Mouse (Mus musculus) intestine, postnatal 0 days (tissue): ENCODE measurements around the gene Rps6ka3. TPM values are rescaled to one million over a fixed set of nuclear protein-coding genes. Genes with fewer than 3 reads are reported as not detected.

Source experiments
- ATAC-seq: fragments of 200-750 bp; cut with Nextera tagmentation; 2 replicates; pipeline ENCODE4 v1.8.0; 2017; ENCODE audit warnings: mild to moderate bottlenecking, moderate TSS enrichment, moderate library complexity
- H3K27ac ChIP-seq: fragments of 300-500 bp; sonication (generic); 2 replicates; pipeline ENCODE4 v1.5.1; 2014; ENCODE audit warnings: mild to moderate bottlenecking, low read depth, low read length, moderate library complexity
- H3K27me3 ChIP-seq: fragments of 300-500 bp; sonication (generic); replicated peaks from 2 replicates; pipeline ENCODE4 v1.6.1; 2014; ENCODE audit warnings: low read length, mixed read lengths; ENCODE audit not compliant: control insufficient read depth, insufficient read depth
- H3K36me3 ChIP-seq: fragments of 300-500 bp; sonication (generic); 2 replicates; pipeline ENCODE4 v1.6.1; 2014; ENCODE audit warnings: mild to moderate bottlenecking, moderate library complexity; ENCODE audit not compliant: control insufficient read depth, insufficient read depth
- H3K4me1 ChIP-seq: fragments of 300-500 bp; sonication (generic); replicated peaks from 2 replicates; pipeline ENCODE4 v1.6.1; 2014; ENCODE audit warnings: antibody characterized with exemption, low read length, mixed read lengths; ENCODE audit not compliant: control insufficient read depth, insufficient read depth
- H3K4me2 ChIP-seq: fragments of 300-500 bp; sonication (generic); replicated peaks from 2 replicates; pipeline ENCODE4 v1.6.1; 2014; ENCODE audit warnings: low read depth, mild to moderate bottlenecking, moderate library complexity
- H3K4me3 ChIP-seq: fragments of 300-500 bp; sonication (generic); 2 replicates; pipeline ENCODE4 v1.5.1; 2014; ENCODE audit warnings: low read depth, low read length
- H3K9ac ChIP-seq: fragments of 300-500 bp; sonication (generic); 2 replicates; pipeline ENCODE4 v1.6.1; 2014; ENCODE audit warnings: mild to moderate bottlenecking, low read depth, low read length
- H3K9me3 ChIP-seq: fragments of 300-500 bp; sonication (generic); 2 replicates; pipeline ENCODE4 v1.6.1; 2016; ENCODE audit warnings: mixed run types; ENCODE audit not compliant: control insufficient read depth
- CTCF ChIP-seq: sonication (generic); IDR thresholded peaks from 2 replicates; pipeline ENCODE4 v1.5.1; 2016; ENCODE audit warnings: low read depth, mild to moderate bottlenecking, control low read depth, antibody characterized with exemption, moderate library complexity
- WGBS: fragments of 180-500 bp; shearing (Covaris S2); extraction: QIAGEN DNeasy Blood & Tissue Kit; methylation state at CpG from one replicate; pipeline ENCODE4 v1.1.7; 2014; 5-methylcytosine and 5-hydroxymethylcytosine counted together
- polyA plus RNA-seq: library from polyadenylated mRNA; unstranded; fragments of >200 nt; fragmentation: Nextera tagmentation; extraction: Ambion mirVana; gene quantifications from 2 replicates; pipeline ENCODE4 v1.2.1, GENCODE M21; 2015

Gene Rps6ka3
- polyA plus RNA-seq, 1 experiment from 2014 or later: 4.9 TPM

- Histone ChIP-seq H3K4me3 (no peak overlapping the region), H3K36me3 (no peaks in the 10 kb centered on the region), H3K4me1 (no peaks in the 10 kb centered on the region), H3K9me3 (no peaks in the 10 kb centered on the region), H3K4me2 (no peak overlapping the region), H3K9ac (no peak overlapping the region), H3K27me3 (no peaks in the 10 kb centered on the region), H3K27ac (no peak overlapping the region)
- WGBS: 71% methylated on average over 11 of the region's 11 CpGs
- TF ChIP-seq CTCF: no peak
- no peak for ATAC-seq
Measured at GRCm38 (mm10) chrX:159302349-159303311, 92.5 kb downstream of the Rps6ka3 start.

- no peak overlapping the region for H3K27ac ChIP-seq
- no peak overlapping the region for H3K4me2 ChIP-seq
- peaks cover 3% of the 10 kb centered on the region; the same call in 1 of the 2 replicates for H3K36me3 ChIP-seq
- H3K4me3 ChIP-seq: no peak overlapping the region
- no peaks in the 10 kb centered on the region for H3K27me3 ChIP-seq
- no peak overlapping the region for H3K9ac ChIP-seq
- 74% methylated on average over 7 of the region's 7 CpGs for WGBS
- no peaks in the 10 kb centered on the region for H3K9me3 ChIP-seq
- ATAC-seq: no peak
- TF ChIP-seq CTCF: no peak
- H3K4me1 ChIP-seq: no peaks in the 10 kb centered on the region
Measured at GRCm38 (mm10) chrX:159315293-159315692, 105.2 kb downstream of the Rps6ka3 start.

DNA sequence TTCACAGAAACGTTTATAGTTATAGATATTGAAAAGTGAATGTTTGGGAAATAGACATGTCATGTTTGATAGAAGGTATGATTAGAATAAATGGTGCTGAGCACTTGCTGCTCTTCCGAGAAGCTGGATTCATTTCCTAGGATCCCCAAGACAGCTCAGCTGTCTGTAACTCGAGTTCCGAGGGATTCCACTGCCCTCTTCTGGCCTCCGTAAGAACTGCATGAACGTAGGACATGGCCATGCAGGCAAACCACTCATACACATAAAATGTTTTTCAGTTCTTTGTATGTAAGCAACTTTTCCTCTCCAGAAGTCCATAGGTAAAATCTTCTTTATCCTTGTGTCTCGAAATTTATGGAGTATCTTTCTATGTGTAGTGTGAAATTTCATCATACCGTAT is 111.2 kb downstream of the Rps6ka3 start:
- Histone ChIP-seq H3K4me2 (no peak overlapping the region), H3K27ac (no peak overlapping the region), H3K9ac (no peak overlapping the region), H3K9me3 (no peaks in the 10 kb centered on the region), H3K36me3 (peaks cover 2% of the 10 kb centered on the region; the same call in 1 of the 2 replicates), H3K27me3 (no peaks in the 10 kb centered on the region), H3K4me1 (no peaks in the 10 kb centered on the region), H3K4me3 (no peak overlapping the region)
- WGBS: 31% methylated on average over 8 of the region's 8 CpGs
- no peak for ATAC-seq
- peak; percentile 77 for TF ChIP-seq CTCF

DNA sequence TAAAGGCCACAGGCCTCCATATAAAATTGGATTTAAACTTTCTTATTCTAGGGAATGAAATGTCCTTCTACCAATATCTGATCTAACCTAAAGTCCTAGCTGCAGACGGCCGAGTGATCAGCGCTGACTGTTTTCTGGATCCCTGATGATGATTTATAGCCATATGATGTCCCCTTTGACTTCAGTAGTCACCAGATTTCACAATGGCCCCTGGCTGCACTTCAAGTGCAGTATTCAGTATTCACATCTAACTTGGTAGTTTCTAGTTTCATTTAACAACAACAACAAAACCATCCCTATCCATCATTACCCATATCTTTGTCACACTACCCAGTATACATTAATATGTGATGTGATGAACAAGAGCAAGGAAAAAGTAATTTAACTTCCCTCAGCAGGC is 154.4 kb downstream of the Rps6ka3 start:
- Histone ChIP-seq H3K36me3 (no peaks in the 10 kb centered on the region), H3K4me2 (no peak overlapping the region), H3K27me3 (no peaks in the 10 kb centered on the region), H3K27ac (no peak overlapping the region), H3K4me3 (no peak overlapping the region), H3K9ac (no peak overlapping the region), H3K9me3 (no peaks in the 10 kb centered on the region), H3K4me1 (no peaks in the 10 kb centered on the region)
- ATAC-seq: no peak
- no peak for TF ChIP-seq CTCF
- WGBS: 81% methylated on average over 3 of the region's 3 CpGs

DNA sequence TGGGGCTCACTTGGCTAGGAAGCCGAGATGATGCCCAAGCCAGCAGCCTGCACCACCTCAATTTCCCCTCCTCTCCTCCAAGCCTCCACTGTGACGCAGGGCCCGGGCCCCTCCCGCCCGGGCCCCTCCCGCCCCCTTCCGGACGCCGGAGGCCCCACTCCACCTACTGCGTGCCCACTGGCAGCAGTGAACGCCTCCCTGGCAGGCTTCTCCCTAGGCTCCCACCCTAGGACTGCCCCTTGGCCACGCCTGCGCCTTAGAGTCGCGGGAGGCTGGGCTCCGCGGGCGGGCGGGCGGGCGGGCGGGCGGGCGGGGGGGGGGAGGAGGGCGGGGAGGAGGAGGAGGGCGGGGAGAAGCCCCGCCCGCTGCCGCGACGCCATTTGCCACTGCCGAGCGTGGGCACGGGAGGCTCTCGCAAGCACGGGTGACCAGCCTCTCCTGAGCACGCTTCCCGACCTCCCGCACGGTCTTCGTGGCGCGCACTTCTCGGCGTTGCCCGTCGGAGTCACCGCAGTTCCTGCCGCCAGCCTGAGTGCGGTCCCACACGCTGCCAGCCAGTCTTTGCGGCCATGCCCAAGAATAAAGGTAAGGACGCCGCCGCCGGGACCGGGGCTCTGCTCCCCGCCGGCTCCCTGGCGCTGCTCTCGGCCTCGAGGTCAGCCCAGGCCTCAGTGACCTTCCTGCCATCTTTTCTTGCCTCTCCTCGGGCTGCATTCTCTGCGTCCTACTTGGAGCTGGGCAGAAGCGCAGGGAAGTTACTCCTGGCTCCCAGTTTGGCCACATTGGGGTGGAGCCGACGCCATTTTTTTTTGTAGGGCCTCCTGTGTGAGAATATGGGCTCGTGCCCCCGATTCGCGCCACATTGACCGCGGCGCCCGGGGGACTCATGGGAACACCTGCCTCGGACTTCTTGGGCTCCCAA is 162.0 kb downstream of the Rps6ka3 start, which contains the start of gene Eif1ax:
Gene Eif1ax, plus strand, starts transcription at position 348 of the 922 bp plus-strand sequence.
- Histone ChIP-seq H3K9ac (peak within 1 kb of the TSS; percentile 70), H3K27ac (peak within 1 kb of the TSS; percentile 64), H3K4me3 (peak within 1 kb of the TSS; percentile 64), H3K9me3 (no peaks in the 10 kb centered on the region), H3K4me1 (no peaks in the 10 kb centered on the region), H3K4me2 (peak within 1 kb of the TSS; percentile 60), H3K36me3 (no peaks in the 10 kb centered on the region), H3K27me3 (no peaks in the 10 kb centered on the region)
- peak; percentile 94 for ATAC-seq
- 20% methylated on average over 46 of the region's 76 CpGs for WGBS
- TF ChIP-seq CTCF: peak; percentile 23

DNA sequence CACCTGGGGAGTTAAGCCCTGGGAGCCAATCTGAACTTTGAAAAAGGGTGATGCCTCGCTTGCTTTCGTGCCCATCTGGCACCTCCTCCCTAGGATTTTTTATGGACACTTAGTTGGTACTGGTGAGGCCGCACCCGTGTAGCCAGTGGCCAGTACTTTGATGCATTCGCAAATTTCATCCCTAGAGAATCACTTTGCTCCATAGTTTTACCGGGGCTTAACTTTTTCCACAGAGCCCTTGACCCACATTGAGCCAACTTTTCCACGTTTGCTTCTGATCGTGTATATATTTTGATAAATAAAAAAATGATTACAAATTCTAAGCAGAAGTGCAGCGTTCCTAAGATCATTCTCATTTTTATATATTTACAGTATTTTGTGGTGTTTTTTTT is 162.6 kb downstream of the Rps6ka3 start:
- no peak for ATAC-seq
- peak overlapping the region; percentile 60 for H3K4me2 ChIP-seq

More for the DNA sequence above, 162.6 kb downstream of the Rps6ka3 start:
- TF ChIP-seq CTCF: no peak
- no peaks in the 10 kb centered on the region for H3K4me1 ChIP-seq
- no peaks in the 10 kb centered on the region for H3K9me3 ChIP-seq
- H3K36me3 ChIP-seq: no peaks in the 10 kb centered on the region
- peak overlapping the region; percentile 64 for H3K4me3 ChIP-seq
- peak overlapping the region; percentile 70 for H3K9ac ChIP-seq
- H3K27me3 ChIP-seq: no peaks in the 10 kb centered on the region
- H3K27ac ChIP-seq: peak overlapping the region; percentile 64; the same call in 1 of the 2 replicates
- 21% methylated on average over 9 of the region's 9 CpGs for WGBS
